Mouse (Mus musculus) bone marrow, adult 2 months (tissue): ENCODE data around the gene Tmub2. TPM values are rescaled to one million over a fixed set of nuclear protein-coding genes. Genes with fewer than 3 reads are reported as not detected.
"Not testable (repeated sequence)": the region's sequence is repeated elsewhere in the genome, so short reads cannot be mapped to it uniquely, and the experiment has no call there.

Source experiments
- H3K27ac ChIP-seq: fragments of 200-500 bp; 2 replicates; pipeline ENCODE4 v1.5.1; 2012; ENCODE audit warnings: low read depth, mild to moderate bottlenecking, control low read depth, inconsistent platforms, low read length; ENCODE audit not compliant: control insufficient read depth, poor library complexity, insufficient read depth
- H3K4me1 ChIP-seq: fragments of 200-500 bp; 2 replicates; pipeline ENCODE4 v1.6.1; 2011; ENCODE audit warnings: low read length; ENCODE audit not compliant: control insufficient read depth, insufficient read depth
- H3K4me3 ChIP-seq: fragments of 200-500 bp; replicated peaks from 2 replicates; pipeline ENCODE3; 2011; ENCODE audit warnings: mild to moderate bottlenecking, low read depth, low read length, control low read depth; ENCODE audit not compliant: control insufficient read depth
- CTCF ChIP-seq: fragments of 200-500 bp; IDR thresholded peaks from 2 replicates; pipeline ENCODE4 v1.5.1; 2011; ENCODE audit warnings: low read length, control low read depth; ENCODE audit not compliant: control insufficient read depth, insufficient read depth
- POLR2A ChIP-seq: fragments of 200-500 bp; IDR thresholded peaks from 2 replicates; pipeline ENCODE4 v1.6.1; 2011; ENCODE audit warnings: low read depth, mild to moderate bottlenecking, control low read depth, low read length, borderline replicate concordance; ENCODE audit not compliant: control insufficient read depth
- WGBS: fragments of 180-500 bp; shearing (Covaris S2); methylation state at CpG from one replicate; pipeline ENCODE4 v1.1.7; 2018; 5-methylcytosine and 5-hydroxymethylcytosine counted together
- polyA plus RNA-seq: library from polyadenylated mRNA; stranded (reverse); fragments of >200 nt; gene quantifications from 2 replicates; pipeline ENCODE4 v1.2.4, GENCODE M21; 2011; ENCODE audit warnings: low replicate concordance; ENCODE audit not compliant: missing spikeins, insufficient read depth, insufficient read length

The Tmub2 gene
- polyA plus RNA-seq, 1 experiment, result 36.9 TPM

DNA sequence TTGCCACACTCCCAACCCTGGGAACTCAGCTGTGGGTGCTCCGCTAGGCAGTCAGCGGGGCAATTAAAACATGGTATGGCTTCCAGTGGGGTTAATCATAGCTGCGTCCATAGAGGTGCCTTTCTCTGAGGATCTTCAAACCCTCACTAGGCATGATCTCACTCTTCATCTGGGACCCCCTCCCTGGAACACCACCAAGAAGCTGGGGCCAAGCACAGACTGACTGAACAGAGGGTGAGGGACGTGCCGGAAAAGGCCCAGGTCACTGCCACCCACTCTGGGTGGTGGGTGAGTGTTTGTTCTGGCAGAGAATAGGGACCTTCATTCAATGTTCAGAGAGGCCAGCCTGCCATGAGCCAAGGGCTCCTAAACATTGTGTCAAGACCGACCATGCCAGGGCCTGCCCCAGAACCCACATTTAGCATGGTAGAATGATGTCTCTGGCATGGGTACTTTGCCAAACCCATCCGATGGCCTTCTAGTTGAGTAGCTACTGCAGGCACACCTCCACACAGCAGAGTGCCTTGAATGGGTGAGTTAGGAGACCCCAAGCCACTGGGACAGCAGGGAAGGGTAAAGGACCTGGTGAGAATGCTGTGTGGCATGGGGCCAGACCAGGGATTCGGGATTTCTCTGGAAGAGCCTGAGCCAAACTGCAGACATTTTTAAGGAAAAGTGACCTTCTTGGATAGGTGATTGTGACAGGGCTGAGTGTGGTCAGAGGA is 17.9 kb upstream of the Tmub2 start:
- 86% methylated on average over 8 of the region's 8 CpGs for WGBS
- Histone ChIP-seq H3K4me1 (no peaks in the 10 kb centered on the region), H3K27ac (no peak overlapping the region), H3K4me3 (no peak overlapping the region)
- TF ChIP-seq POLR2A, result no peak

DNA sequence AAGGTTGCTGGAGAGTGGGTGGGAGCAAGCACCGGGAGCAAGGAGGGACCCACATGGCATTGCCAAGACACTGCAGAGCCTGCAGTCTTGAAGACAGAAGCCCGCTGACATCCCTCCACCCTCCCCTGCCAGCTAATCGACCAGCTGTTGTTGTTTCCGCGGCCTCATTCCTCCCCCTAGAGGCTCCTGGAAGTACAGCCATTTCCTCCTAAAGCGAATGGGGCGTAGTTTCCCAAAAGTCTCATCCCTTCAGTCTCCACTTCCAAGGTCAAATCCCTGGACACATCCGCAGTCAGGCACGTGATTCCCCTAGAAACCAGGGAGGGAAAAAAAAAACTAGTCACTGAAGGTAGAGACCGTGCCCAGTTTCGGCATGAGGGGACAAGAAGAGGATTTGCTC is 17.3 kb upstream of the Tmub2 start:
- Histone ChIP-seq H3K27ac (no peak overlapping the region), H3K4me3 (no peak overlapping the region), H3K4me1 (no peaks in the 10 kb centered on the region)
- peak; percentile 62 for TF ChIP-seq CTCF
- no peak for TF ChIP-seq POLR2A
- 7% methylated on average over 11 of the region's 11 CpGs for WGBS

DNA sequence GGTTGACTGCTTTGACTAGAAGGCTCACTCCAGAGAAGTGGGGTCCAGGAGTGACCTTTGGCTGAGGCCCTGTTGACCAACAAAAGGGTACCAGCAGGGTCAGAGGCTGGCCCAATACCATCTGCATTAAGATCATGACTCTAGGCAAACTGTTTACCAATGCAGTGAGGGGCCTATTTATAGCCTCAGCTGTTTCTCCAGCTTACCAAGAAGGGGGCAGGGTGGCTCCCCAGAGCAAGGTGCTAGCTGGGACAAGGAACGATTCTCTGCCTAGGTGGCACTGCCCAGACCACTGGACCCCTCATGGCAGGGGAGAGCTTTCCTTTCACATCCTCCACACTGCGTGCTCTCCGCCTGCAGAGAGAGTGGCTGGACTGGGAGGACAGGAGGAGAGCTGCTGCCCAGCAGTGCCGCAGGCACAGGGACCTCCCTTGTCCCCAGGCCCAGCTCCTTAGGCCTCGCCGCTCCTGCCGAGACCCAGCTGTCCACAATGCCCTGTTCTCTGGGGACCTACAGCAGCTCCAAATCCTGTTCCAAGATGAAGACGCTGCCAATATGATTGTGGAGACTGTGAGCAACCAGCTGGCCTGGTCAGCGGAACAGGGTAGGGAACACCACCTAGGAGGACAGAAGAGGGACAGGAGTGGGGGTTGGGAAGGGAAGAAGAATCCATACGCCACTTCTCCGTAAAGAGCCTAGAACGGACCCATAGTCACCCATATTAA is 16.0 kb upstream of the Tmub2 start, which contains the start of gene Asb16:
TSS of gene Asb16 (plus strand) at position 224 of the 725 bp plus-strand sequence.
- H3K4me3 ChIP-seq, result no peak within 1 kb of the TSS
- 86% methylated on average over 12 of the region's 12 CpGs for whole genome bisulfite sequencing

DNA sequence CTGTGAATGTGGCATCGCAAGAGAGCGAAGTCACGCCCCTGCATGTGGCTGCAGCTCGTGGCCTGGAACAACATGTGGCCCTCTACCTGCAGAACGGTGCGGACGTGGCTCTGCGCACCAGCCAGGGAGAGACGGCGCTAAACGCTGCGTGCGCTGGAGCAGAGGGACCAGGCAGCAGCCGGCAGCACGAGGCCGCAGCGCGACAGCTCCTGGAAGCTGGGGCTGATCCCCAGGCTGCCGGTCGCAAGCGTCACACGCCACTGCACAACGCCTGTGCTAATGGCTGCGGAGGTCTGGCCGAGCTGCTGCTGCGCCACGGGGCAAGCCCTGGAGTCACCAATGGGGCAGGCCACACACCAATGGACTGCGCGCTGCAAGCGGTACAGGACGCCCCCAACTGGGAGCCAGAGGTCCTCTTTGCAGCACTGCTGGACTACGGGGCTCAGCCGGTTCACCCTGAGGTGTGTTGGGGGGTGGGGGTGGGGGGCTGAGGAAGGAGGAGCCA is 8.3 kb upstream of the Tmub2 start:
- H3K27ac ChIP-seq, result no peak overlapping the region
- TF ChIP-seq CTCF (no peak), POLR2A (no peak)
- WGBS, result 3% methylated on average over 33 of the region's 33 CpGs

More for the DNA sequence above, 16.0 kb upstream of the Tmub2 start, which contains the start of gene Asb16:
- Histone ChIP-seq H3K27ac (no peak within 1 kb of the TSS), H3K4me1 (no peaks in the 10 kb centered on the region)
- TF ChIP-seq CTCF (no peak), POLR2A (no peak)

DNA sequence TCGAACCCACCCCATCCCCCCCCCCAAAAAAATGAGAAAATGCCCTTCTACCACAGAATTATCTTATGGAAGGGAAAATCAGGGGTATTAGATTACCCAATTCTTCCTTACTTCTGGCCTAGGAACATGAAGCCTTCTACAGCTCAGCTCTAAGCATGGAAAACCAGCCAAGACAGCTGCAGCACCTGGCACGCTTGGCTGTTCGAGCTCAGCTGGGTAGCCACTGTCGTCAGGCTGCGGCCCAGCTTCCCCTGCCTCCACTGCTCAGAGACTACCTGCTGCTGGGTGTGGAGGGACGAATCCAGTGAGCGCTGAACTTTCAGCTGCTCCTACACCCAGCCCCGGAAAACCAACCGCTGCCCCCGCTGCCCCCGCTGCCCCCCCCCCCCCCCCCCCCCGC is 7.0 kb upstream of the Tmub2 start:
- TF ChIP-seq CTCF (no peak), POLR2A (no peak)
- Histone ChIP-seq H3K4me1 (0 out of 2 replicates have a peak, but pooled peaks cover 1% of the 10 kb centered on the region), H3K27ac (no peak overlapping the region), H3K4me3 (no peak overlapping the region)
- 79% methylated on average over 11 of the region's 12 CpGs for WGBS

More for the DNA sequence above, 8.3 kb upstream of the Tmub2 start:
- Histone ChIP-seq H3K4me3 (no peak overlapping the region), H3K4me1 (0 out of 2 replicates have a peak, but pooled peaks cover 1% of the 10 kb centered on the region)

DNA sequence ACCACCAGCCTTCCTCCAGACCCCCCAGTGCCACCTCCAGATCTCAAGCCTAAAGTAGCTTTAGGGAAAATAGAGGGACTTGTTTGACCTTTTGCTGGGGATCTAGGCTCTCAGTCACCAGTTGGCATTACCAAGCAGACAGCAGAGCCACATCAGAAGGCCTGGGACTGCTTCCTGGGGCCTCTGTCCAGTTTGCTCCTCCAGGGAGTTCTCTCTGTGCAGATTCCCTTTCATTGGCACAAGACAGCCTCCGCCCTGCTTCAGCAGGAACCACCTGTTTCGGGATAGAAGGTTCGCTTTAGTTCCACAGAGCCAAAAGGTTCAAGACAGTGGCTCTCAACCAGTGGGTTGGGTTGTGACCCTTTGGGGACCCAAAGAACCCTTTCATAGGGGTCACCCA is 5.1 kb upstream of the Tmub2 start:
- TF ChIP-seq CTCF (no peak), POLR2A (no peak)

DNA sequence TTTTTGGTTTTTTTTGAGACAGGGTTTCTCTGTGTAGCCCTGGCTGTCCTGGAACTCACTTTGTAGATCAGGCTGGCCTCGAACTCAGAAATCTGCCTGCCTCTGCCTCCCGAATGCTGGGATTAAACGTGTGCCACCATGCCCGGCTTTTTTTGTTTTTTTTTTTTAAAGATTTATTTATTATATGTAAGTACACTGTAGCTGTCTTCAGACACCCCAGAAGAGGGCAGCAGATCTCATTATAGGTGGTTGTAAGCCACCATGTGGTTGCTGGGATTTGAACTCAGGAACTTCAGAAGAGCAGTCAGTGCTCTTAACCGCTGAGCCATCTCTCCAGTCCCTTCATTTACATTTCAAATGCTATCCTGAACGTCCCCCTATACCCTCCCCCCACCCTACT is 4.5 kb upstream of the Tmub2 start:
- H3K27ac ChIP-seq, H3K4me3 ChIP-seq, H3K4me1 ChIP-seq: not testable (repeated sequence)
- 57% methylated on average over 6 of the region's 6 CpGs for WGBS

More for the DNA sequence above, 5.1 kb upstream of the Tmub2 start:
- whole genome bisulfite sequencing, result 81% methylated on average over 3 of the region's 3 CpGs
- Histone ChIP-seq H3K27ac (no peak overlapping the region), H3K4me1 (0 out of 2 replicates have a peak, but pooled peaks cover 1% of the 10 kb centered on the region), H3K4me3 (no peak overlapping the region)

DNA sequence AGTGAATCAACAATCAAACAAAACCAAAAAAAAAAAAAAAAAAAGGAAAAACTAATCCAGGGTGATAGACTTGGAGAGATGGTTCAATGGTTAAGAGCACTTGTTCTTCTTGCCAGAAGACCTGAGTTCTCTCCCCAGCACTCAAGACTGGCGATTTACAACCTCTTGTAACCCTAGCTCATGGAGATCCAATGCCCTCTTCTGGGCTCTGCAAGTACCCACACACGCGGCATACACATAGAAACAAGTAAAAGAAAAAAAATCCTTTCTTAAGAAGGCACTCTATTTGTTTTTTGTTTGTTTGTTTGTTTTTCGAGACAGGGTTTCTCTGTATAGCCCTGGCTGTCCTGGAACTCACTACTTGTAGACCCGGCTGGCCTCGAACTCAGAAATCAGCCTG is 809 bp upstream of the Tmub2 start:
- Histone ChIP-seq H3K27ac (no peak overlapping the region), H3K4me1 (no peaks in the 10 kb centered on the region), H3K4me3 (no peak overlapping the region)
- 79% methylated on average over 6 of the region's 6 CpGs for WGBS
- TF ChIP-seq POLR2A, result no peak
- no peak for TF ChIP-seq CTCF
